8 mouse cellular contexts compared by ENCODE assay signal in the genomic region with DNA sequence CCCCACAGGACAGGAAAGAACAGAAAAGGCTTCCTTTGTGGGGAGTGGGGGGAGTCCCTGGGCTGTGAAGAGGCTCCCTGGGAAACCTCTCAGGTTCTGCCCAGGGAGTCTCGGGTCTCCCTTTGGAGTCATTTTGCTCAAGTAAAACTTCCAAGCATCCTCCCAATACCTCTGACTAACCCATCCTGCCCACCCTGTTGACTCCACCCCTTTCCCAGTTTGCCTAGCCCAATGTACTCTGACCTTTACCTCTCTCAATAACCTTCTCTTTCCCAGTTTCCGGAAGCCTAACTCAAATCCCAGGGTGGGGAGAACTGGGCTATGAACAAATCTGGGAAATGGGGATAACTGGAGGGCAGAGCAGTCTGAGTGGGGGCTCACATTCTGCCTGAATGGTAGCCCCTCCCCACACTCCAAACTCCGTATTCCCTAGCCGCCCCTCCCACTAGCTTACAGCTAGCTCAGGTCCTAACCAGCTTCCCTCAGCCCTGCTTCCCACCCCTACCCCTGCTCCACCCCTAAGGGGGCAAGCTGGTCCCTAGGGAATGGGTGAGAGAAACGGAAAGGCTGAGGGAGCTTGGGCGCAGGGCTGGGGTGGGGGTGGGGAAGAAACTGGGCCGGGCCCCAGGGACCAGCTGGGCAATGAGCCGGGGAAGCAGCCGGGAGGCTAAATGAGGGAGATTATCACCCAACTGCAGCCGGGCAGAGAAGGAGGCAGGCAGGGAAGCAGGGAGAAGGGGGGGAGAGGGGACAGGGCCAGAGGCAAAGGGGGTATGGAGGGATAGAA. TPM values are rescaled to one million over a fixed set of nuclear protein-coding genes. Genes with fewer than 3 reads are reported as not detected.
DNase-seq lines count a peak whose midpoint lies in the region; ATAC-seq and TF ChIP-seq lines count a peak whose summit lies in the region.

No protein-coding gene starts in this region.

- peak; percentile 31 for ATAC-seq in G1E (ENCODE audit: extremely low read depth, insufficient number of reproducible peaks, low FRiP score, poor library complexity, severe bottlenecking)

- WGBS in hindbrain, embryonic 10.5 days, result 3% methylated on average over 10 of the region's 10 CpGs

- no peaks in the 10 kb centered on the region for H3K9me3 ChIP-seq in G1E (replicated peaks)
- H3K9me3 ChIP-seq in hindbrain, embryonic 10.5 days, result no peaks in the 10 kb centered on the region

- H3K27me3 ChIP-seq in G1E (ENCODE audit: insufficient read depth, low read length), result peaks cover 31% of the 10 kb centered on the region
- H3K27me3 ChIP-seq in hindbrain, embryonic 10.5 days (ENCODE audit: insufficient read depth, poor library complexity, severe bottlenecking), result peaks cover 91% of the 10 kb centered on the region

- H3K4me3 ChIP-seq in G1E (ENCODE audit: low read depth, low read length), result peak overlapping the region; percentile 69
- peak overlapping the region; percentile 47 for H3K4me3 ChIP-seq in hindbrain, embryonic 10.5 days

- peak overlapping the region; percentile 84 for H3K27ac ChIP-seq in hindbrain, embryonic 10.5 days

- peaks cover 19% of the 10 kb centered on the region for H3K36me3 ChIP-seq in G1E (replicated peaks)
- 0 out of 2 replicates have a peak, but pooled peaks cover 2% of the 10 kb centered on the region for H3K36me3 ChIP-seq in hindbrain, embryonic 10.5 days

- peaks cover 99% of the 10 kb centered on the region for H3K4me1 ChIP-seq in G1E (ENCODE audit: insufficient read depth, low read depth, low read length)
- peaks cover 100% of the 10 kb centered on the region for H3K4me1 ChIP-seq in hindbrain, embryonic 10.5 days (replicated peaks)

- no peak for TF ChIP-seq CTCF in G1E (IDR thresholded peaks at IDR 0.05; ENCODE audit: low read depth, low read length)

- DNase-seq in cerebellum, adult 11-12 months, result peak; percentile 43
- no peak for DNase-seq in cerebellum, postnatal 4 days (ENCODE audit: low spot score in 2 of 2)
- DNase-seq in G1E (ENCODE audit: low spot score), result peak; percentile 81
- peak; percentile 54 for DNase-seq in hindbrain, embryonic 10.5 days (ENCODE audit: low spot score)
- DNase-seq in lung, postnatal 4 days, result peak; percentile 22 to 51
- DNase-seq in ovary, postnatal 14 days (ENCODE audit: low spot score), result no peak
- DNase-seq in Muller cell, postnatal 12 days (ENCODE audit: inconsistent ontology term), result no peak
- no peak for DNase-seq in left cerebral cortex, adult 9 months (ENCODE audit: low spot score in 2 of 2)

RNA-seq across cellular contexts. Expression of gene Asic4, which starts 2.8 kb away (rescaled TPM):
- total RNA-seq in G1E (2014; fragmentation: Nextera tagmentation) (1.1 and 2.9 TPM in 2 replicates), G1E (2017) (1.7 and 2.6 TPM in 2 replicates)
- polyA plus RNA-seq in G1E (2012), result 8.7 and 8.8 TPM in 2 replicates
- 3.8 and 9.3 TPM in 2 replicates for polyA plus RNA-seq in hindbrain, embryonic 10.5 days (2016; fragmentation: Nextera tagmentation; extraction: Ambion mirVana)

RNA-seq across cellular contexts. Expression of gene Gmppa, which starts 11.7 kb away (rescaled TPM):
- 179 and 182 TPM in 2 replicates for total RNA-seq in G1E (2014; fragmentation: Nextera tagmentation)
- total RNA-seq in G1E (2017), result 178 and 183 TPM in 2 replicates
- polyA plus RNA-seq in G1E (2012), result 328 and 349 TPM in 2 replicates
- 62.3 and 91.2 TPM in 2 replicates for polyA plus RNA-seq in hindbrain, embryonic 10.5 days (2016; fragmentation: Nextera tagmentation; extraction: Ambion mirVana)

RNA-seq across cellular contexts. Expression of gene Chpf, which starts 31.6 kb away (rescaled TPM):
- total RNA-seq in G1E (2014; fragmentation: Nextera tagmentation) (19.9 and 23.6 TPM in 2 replicates), G1E (2017) (12.0 and 16.6 TPM in 2 replicates)
- polyA plus RNA-seq in G1E (2012), result 119 and 121 TPM in 2 replicates
- polyA plus RNA-seq in hindbrain, embryonic 10.5 days (2016; fragmentation: Nextera tagmentation; extraction: Ambion mirVana), result 25.1 and 29.8 TPM in 2 replicates

RNA-seq across cellular contexts. Expression of gene Tmem198, which starts 31.9 kb away (rescaled TPM):
- total RNA-seq in G1E (2014; fragmentation: Nextera tagmentation) (0.30 TPM in 1 of 2 replicates, not detected in the other), G1E (2017) (0.76 and 1.1 TPM in 2 replicates)
- 4.0 and 4.8 TPM in 2 replicates for polyA plus RNA-seq in G1E (2012)
- polyA plus RNA-seq in hindbrain, embryonic 10.5 days (2016; fragmentation: Nextera tagmentation; extraction: Ambion mirVana), result 8.6 and 20.4 TPM in 2 replicates

RNA-seq across cellular contexts. Expression of gene Obsl1, which starts 58.8 kb away (rescaled TPM):
- total RNA-seq in G1E (2014; fragmentation: Nextera tagmentation) (not detected in 2 replicates), G1E (2017) (0.05 and 0.17 TPM in 2 replicates)
- not detected in 2 replicates for polyA plus RNA-seq in G1E (2012)
- 37.9 and 44.2 TPM in 2 replicates for polyA plus RNA-seq in hindbrain, embryonic 10.5 days (2016; fragmentation: Nextera tagmentation; extraction: Ambion mirVana)

Comparison
In these comparisons a context has a peak if more than half of its experiments do, and no peak if none do; other contexts are left out.
1. DNase-seq: peak in cerebellum, adult 11-12 months (single experiment), G1E (single experiment), hindbrain, embryonic 10.5 days (single experiment) and lung, postnatal 4 days (2 of 2); none in cerebellum, postnatal 4 days (0 of 2), ovary, postnatal 14 days (single experiment), Muller cell, postnatal 12 days (single experiment) and left cerebral cortex, adult 9 months (0 of 2).